Mouse (Mus musculus): ENCODE data around the gene Irf8.

The Irf8 gene

DNA sequence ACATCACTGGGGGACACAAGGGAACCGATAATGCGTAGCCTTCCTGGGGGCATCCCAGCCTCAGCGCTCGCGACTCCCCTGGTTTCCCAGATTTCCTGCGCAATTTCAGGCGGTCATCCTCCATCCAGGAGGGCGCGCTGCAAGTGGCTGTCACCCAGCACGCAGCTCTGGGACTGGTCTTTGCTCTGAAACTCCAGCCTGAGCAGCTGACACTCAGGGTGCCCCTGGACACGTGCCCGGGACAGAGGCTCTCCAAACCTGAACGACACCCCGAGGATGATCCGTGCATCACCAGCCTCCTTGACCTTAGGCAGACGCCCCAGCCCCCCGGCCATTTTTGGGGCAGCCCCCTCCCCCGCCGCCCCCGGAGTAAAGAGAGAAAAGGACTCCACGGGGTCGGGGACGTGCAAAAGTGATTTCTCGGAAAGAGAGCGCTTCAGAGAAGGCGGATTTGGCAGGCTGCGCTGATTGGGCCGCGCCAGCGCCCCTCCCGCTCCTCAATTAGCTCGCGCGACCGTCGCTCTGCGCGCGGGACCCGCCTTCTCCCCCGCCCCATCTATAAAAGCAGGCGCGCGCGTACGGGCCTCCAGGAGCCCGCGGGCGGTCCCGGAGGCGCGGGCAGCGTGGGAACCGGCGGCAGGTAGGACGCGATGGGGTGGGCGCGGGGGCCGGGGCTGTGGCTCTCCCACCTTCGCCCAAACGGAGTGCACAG is at the start of gene Irf8:
TSS of gene Irf8 (plus strand) at position 589 of the 712 bp plus-strand sequence.
- DNase-seq (ENCODE audit: extremely low read depth, low read depth): no peak

DNA sequence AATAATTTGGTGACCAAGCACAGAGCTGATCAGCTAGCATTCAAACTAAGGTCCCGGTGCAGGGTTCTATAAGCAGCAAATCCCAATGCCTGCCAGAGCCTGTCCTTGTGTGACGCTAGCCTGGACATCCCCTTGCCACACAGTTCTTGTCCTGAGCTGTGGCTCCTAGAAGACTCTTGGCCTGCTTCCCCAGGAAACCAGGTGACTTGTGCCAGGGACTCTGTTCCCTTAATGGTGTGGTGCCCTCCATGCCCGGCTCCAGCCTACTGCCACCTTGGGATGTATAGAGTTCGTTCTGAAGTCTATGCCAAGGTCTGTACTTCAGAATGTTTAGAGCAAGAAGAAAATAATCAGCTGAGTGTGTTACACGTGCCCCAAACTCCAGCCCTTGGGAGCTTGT is 49.6 kb upstream of the Irf8 start:
- no peak for DNase-seq (ENCODE audit: extremely low read depth, low read depth)

DNA sequence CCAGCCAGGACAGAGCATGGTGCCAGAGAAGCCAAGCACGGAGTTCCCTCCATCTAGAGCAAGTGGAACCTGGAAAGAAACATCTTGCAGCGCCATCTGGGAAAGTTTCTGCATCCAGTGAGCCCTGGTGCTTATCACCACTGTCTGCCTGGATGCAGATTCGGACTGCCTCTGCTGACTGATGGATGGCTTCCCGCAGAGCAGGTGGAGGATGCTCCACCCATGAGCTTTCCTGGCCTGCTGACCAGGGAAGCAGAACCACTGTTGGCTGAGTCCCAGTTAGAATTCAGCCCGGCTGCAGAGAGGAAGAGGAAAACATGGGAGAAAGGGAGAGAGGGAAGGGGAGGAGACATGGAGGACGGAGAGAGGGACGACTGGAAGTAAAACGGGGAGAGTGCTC is 48.4 kb upstream of the Irf8 start:
- DNase-seq (ENCODE audit: extremely low read depth, low read depth): no peak

DNA sequence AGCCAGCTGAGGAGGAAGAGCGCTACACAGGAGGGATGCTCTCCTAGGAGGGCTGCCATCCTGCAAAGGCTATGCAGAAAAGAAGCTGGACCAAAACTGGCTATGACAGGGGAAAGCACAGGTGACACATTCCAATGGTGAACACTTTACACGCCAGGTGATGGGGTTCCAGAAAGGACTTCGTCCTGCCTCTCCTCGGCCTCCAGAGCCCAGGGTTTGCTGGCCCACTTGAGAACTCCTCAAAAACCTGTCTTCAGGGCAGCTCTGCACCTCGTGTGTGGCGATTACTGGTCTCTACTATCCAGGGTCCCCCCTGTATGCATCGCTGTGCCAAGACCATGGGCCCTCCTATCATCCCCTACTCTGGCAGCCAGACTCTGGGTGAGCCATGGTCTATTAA is 47.6 kb upstream of the Irf8 start:
- no peak for DNase-seq (ENCODE audit: extremely low read depth, low read depth)

DNA sequence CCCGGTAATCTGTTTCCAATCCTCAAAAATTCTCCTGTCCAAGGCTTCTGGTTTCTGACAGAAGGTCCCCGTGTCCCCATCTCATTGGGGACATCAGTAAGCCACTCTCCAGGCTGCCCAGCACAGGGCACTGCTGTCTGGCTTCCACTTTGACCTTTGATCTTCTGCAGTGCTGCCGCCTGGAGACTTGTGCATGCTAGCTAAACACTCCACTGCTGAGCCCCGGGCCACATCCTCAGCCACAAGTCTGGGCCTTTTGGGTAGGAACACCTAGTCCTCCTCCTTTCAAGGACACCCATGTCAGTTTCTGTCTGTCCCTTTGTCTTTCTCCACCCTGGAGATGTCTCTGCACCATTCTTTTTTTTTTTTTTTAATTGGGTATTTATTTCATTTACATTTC is 43.2 kb upstream of the Irf8 start:
- no peak for DNase-seq (ENCODE audit: extremely low read depth, low read depth)

DNA sequence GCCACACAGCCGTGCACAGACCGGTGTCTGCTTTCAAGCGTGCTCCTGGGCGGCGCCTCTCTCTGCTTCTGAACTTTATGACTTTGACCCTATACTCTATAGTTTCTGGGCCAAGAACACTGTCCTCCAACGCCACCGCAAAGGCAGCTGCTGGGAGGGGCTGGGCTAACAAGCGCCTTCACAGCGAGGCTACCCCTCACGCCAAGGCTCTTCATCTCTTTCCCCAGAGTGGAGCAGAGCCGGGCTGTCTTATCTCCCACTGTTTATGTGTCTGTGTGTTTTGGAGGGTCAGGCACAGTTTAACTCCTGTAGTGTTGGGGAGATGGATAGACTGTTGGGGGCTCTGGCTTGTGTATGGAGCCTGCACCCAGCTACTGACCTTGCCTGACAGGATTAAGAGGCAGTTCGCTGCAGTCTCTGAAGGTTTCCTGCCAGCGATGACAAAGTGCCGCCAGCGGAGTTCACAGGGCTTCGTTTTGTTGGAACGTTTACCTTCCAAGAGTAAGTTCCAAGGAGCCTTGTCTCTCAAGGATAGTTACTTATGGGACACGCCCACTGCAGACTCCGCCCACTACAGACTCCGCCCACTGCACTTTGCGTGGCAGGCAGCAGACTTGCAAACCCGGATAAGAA is 42.2 kb upstream of the Irf8 start:
- DNase-seq (ENCODE audit: extremely low read depth, low read depth): no peak

DNA sequence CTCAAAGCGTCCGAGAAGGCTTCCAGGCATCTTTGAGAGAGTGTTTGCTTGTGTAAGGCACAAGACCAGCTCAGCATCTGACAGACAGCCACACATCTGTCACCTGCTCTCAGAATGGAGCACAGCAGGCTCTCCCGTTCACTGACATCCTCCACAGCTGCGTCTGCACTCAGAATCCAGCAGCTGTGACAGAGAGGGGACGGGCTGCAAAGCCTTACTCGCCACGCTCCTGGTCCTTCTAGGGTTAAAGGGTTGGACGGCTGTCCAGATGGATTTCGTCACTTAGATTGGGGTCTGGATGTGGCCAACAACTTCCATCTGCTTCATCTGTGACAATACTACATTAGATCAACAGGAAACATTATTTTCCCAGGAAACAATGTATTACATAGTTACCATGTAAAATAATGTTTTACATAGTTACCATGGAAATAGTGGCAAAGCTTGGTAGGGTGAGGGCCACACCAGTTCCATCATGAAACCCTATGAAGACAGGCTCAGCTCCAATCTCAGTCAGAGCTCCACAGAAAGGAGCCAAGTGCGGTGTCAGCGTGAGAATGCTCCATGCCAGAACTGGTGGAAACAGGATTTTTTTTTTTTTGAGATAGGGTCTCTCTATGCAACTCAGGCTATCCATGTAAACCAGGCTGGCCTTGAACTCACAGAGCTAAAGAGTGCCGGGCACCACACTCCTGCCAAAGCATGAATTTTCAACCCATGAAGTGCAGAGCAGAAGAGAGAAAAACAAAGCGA is 39.6 kb upstream of the Irf8 start:
- no peak for DNase-seq (ENCODE audit: extremely low read depth, low read depth)

DNA sequence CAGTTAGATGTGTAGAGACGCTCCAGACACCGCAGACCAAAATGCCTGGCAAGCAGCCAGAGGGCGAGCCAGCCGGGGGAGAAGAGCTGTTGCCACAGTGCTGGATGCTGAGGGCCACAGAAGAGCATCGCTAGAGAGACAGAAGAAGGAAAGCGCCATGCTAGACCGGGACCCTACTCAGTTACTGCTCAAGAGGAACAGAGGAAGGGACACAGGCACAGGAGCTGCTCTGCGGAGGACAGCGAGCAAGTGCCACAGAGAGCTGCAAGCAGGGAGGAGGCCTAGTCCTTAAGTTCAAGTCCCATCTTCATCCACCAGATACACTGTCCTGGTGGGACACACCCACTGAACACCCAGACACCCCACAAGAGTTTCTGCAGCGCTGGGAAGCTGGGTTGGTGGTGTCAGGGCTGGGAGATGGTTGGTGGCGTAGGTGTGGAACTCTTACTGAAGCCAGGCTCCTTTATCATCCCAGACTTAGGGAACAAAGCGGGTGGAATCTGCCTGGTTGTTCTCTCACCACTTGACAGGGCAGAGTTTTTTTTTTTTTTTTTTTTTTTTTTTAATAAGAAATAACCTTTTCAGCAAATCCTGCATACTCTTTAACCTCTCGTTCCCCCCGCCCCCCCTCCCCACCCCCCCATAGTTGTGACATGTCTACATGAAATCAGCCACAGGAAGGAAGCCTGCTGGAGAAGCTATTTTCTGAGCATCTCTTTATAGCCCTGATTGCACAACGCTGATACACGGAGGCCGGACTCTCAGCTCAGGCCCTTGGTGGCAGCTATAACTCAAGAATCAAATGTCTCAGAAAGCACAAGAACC is 38.8 kb upstream of the Irf8 start:
- no peak for DNase-seq (ENCODE audit: extremely low read depth, low read depth)

DNA sequence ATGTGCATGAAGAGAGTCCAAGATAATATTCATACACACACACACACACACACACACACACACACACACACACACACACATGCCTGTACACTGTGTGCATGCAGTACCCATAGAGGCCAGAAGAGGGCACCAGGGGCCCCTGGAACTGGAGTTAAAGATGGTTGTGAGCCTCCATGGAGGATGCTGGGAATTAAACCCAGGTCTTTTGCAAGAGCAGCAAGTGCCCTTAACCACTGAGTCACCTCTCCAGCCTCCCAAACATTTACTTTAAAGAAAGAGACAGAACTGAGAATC is 38.2 kb upstream of the Irf8 start:
- no peak for DNase-seq (ENCODE audit: extremely low read depth, low read depth)

DNA sequence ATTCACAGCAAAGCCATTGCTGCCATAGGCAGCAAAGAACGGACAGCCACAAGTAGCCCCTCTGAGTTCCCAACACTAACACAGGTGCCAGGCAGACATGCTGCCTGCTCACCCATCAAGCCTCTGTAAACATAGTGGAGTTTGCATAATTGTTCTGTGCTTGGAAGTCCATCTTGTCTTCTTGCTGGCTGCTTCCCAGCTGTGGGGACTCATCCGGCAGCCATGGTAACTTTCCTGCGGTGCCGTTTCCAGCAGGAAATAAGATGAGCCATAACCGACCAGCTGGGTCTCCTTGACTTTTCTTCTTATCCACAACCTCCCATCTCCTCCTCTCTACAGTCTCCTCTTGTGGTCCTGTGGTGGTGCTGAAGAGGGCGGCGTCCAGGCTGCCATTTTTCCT is 37.7 kb upstream of the Irf8 start:
- no peak for DNase-seq (ENCODE audit: extremely low read depth, low read depth)

DNA sequence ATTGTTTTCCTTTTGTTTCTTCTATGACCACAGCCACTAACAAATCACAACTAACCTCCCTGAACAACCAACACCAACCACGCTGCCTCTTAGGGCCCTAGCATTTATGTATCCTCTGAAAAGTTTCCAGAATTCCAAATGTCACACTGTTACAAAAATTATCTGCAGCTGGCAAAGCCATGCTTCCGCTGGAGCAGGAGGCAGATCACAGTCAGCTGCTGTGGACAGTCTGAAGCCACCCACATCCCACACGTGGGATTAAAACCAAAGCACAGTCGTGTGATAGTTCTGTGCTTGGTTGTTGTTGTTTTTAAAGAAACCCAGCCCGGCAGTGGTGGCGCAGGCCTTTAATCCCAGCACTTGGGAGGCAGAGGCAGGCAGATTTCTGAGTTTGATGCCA is 37.1 kb upstream of the Irf8 start:
- no peak for DNase-seq (ENCODE audit: extremely low read depth, low read depth)

DNA sequence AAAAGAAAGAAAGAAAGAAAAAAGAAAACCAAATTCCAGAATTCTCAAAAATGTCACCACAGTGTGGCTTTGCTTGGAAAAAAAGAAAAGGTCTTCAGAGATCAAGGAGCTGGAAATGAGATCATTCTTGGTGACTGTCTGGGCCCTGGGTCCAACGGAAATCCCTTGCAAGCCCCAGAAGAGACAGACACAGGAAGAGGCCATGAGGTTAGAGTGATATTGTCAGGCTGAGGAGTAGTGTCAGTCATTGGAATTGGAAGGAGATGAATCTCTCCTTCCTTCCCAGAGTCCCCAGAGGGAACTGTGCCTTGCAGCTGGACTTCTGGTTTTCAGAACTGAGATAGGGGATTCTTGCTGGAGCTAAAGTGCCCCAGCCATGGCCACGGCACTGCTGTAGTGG is 36.6 kb upstream of the Irf8 start:
- no peak for DNase-seq (ENCODE audit: extremely low read depth, low read depth)

DNA sequence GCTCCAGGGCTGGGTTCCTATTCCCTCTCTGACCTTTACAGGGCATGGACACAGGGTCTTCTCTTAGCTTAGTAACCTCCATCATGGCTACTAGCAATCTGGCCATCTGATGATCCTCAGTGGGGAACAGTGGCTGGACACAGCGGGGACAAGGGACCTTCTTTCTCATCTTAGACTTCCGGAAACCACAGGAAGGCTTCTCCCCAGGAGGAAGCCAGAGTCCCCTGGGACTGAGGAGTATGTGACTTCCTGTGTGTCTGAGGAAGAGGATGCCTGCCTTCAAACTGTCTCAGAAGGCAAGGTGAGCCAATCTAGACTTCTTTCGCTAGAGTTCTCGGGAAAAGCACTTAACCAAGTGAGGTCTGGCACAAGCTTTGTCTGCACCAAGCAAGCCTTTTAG is 36.1 kb upstream of the Irf8 start:
- DNase-seq (ENCODE audit: extremely low read depth, low read depth): no peak

DNA sequence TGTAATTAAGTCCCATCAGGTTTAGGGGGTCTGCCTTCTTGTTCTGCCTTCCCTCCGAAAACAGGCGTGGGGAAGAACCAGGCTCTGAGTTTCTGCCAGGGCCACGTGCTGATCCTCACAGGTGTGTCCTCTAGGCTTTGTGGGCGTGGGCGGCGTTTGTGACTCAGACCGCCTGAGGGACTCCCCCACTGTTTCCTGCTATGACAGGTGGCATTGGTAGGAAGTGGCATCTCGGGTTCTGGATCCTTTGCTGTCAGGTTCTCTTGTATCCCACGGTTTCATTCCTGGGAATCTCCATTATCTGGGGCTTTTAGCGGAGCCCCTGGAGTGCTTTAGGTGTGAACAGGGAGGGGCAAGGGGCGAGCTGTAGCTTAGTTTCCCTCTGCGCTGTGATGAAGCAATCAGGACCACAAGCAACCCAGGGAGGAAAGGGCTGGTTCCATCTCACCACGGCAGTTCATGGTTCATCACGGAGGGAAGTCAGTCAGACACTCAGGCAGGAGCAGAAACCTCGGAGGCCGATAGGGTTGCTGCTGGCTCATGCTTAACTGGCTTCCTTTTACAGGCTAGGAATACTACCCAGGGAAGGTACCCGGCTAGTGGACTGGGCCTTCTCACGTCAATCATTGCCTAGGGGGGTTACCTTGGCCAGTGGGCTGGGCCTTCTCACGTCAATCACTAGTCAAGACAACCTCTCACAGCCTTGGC is 34.2 kb upstream of the Irf8 start:
- no peak for DNase-seq (ENCODE audit: extremely low read depth, low read depth)

DNA sequence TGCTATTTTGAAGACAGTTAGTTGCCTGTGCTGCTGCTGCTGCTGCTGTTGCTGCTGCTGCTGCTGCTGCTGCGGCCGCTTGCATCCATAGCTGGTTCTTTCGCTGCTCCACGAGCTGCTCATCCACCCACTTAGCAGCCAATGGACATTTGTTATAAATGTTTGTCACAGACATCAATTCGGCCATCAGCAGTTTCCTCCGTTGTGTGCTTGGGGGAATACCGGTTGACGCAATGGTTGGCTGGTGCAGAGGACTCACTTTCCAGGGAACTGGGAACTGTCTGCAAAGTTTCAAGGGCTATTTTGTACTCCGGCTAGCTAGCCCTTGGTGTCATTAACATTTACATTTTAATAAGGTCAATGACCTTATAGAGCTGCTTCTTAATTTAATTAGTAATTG is 32.0 kb upstream of the Irf8 start:
- DNase-seq (ENCODE audit: extremely low read depth, low read depth): no peak

DNA sequence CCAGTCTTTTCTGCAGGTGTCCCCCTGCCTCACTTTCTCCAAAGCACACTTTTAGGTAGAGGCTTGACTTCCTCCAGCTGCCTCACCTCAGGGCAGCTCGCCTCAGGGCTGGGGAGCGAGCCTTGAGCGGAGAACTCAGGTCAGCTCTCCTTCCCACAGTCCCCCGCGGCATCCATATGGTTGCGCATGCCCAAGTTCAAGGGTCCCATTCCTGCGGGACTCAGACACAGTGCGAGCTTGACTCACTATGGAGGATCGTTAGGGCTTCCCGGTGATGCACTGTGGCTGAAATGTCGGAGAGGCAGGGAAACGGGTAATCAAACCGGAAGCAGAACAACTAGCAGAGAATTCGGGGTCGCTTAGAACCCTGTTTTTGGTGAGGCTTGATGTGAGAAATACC is 31.0 kb upstream of the Irf8 start:
- DNase-seq (ENCODE audit: extremely low read depth, low read depth): no peak

DNA sequence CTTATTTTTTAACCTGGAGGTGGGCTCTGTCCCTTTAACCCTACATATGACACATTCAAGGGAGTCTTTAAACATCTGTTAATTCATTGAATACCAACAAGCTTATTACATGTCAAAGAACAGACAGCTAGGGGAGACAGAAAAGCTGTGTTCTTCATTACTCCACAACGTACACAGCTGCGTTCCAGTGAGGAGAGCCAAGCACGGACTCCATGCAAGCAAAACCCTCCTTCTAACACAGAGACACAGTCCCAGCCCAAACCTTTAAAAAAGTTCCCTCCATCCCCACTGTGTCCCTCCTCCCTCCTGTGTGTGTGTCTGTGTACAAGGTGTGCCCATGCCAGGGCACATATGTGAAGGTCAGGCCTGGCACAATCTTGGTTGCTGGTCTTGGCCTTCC is 30.0 kb upstream of the Irf8 start:
- DNase-seq (ENCODE audit: extremely low read depth, low read depth): no peak

DNA sequence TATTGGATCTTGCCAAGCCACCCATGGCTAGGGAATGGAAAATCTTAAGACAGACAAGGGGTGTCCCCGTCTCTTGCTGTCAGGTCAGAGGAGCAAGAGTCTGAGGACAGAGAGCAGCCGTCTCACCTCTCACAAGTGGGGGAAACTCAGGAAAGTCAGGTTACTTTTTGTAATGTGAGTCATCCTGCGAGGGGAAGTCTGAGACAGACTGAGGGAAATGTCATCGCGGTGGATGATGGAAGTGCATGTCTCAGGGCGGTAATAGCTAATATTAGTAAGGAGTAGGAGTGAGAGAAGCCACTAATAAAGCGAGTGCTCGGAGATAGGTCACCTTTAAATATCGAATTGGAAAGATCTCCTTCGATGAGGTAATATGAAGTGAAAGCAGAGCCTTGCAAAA is 27.0 kb upstream of the Irf8 start:
- no peak for DNase-seq (ENCODE audit: extremely low read depth, low read depth)

DNA sequence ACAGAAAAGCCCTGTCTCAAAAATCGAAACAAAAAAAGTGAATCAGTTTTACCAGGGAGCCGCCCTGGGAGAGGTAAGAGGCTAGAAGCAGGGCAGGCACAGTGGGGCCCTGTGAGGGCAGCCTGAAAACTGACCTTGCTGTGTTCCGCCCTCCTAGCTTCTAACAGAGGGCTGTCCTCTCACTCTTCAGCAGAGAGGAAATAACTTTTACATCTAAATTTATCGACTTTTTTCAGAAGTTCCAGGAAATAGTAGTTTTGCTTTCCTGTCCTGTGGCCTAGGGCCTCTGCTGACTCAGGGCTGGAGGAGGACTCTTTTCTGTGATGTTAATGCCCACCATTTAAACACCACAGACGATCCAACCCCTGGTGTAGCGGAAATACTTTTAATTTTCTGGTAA is 21.0 kb upstream of the Irf8 start:
- DNase-seq (ENCODE audit: extremely low read depth, low read depth): no peak

DNA sequence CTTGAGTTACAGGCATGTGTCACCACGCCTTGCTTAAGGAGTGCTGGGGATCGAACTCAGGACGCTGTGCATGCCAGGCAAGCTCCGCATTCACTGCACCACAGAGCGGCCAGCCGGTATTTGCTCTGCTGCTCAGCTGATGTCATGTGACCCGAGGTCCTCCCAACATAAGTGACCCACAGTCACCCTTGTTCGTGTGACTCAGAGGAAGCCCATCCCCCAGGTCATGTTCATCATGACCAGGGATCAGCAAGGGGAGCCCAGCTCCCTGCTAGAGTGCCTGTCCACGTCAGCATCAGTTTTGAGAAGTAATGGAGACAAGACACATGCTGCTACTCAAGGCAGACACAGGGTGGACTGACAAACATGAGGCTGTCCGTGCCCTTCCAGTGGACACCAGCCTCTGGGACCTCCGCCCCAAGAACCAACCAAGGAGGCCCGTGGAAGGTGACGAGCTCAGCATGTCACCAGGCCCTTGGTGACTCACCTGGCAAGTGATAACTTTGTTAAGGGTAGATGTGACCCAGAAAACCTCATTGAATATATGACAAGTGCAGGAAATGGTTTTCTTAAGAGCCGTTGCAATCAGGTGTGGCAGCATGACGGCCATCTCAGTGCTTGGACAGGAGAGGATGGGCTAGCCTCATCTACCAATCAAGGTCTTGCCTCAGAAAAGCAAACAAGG is 20.0 kb upstream of the Irf8 start:
- DNase-seq (ENCODE audit: extremely low read depth, low read depth): no peak

All from MEL-GATA-1-ER (cell line).